Mouse (Mus musculus) kidney, postnatal 0 days (tissue): ENCODE data around the gene Lactb. TPM values are rescaled to one million over a fixed set of nuclear protein-coding genes. Genes with fewer than 3 reads are reported as not detected.

Experiments
- ATAC-seq: fragments of 200-750 bp; cut with Nextera tagmentation; replicated peaks from 2 replicates; pipeline ENCODE4 v1.8.0; 2017; ENCODE audit warnings: low read depth, moderate number of reproducible peaks, moderate TSS enrichment, moderate library complexity; ENCODE audit not compliant: low FRiP score
- DNase-seq: peaks from one replicate; pipeline ENCODE4 v3.0.0-alpha.2; 2016; ENCODE audit warnings: low spot score
- H3K27ac ChIP-seq: fragments of 300-500 bp; sonication (generic); 2 replicates; pipeline ENCODE4 v1.5.1; 2014; ENCODE audit warnings: mild to moderate bottlenecking
- H3K27me3 ChIP-seq: fragments of 300-500 bp; sonication (generic); 2 replicates; pipeline ENCODE4 v1.6.1; 2014; ENCODE audit warnings: low read length, mixed read lengths; ENCODE audit not compliant: insufficient read depth
- H3K36me3 ChIP-seq: fragments of 300-500 bp; sonication (generic); 2 replicates; pipeline ENCODE4 v1.6.1; 2014; ENCODE audit warnings: low read length, mixed read lengths; ENCODE audit not compliant: insufficient read depth
- H3K4me1 ChIP-seq: fragments of 300-500 bp; sonication (generic); replicated peaks from 2 replicates; pipeline ENCODE4 v1.6.1; 2014; ENCODE audit warnings: antibody characterized with exemption, low read length, mixed read lengths; ENCODE audit not compliant: insufficient read depth
- H3K4me2 ChIP-seq: fragments of 300-500 bp; sonication (generic); 2 replicates; pipeline ENCODE4 v1.6.1; 2014; ENCODE audit warnings: mild to moderate bottlenecking, low read length, moderate library complexity, mixed read lengths
- H3K4me3 ChIP-seq: fragments of 300-500 bp; sonication (generic); replicated peaks from 2 replicates; pipeline ENCODE4 v1.5.1; 2014; ENCODE audit warnings: low read depth, low read length
- H3K9ac ChIP-seq: fragments of 300-500 bp; sonication (generic); 2 replicates; pipeline ENCODE4 v1.6.1; 2014; ENCODE audit warnings: low read depth, low read length
- H3K9me3 ChIP-seq: fragments of 300-500 bp; sonication (generic); replicated peaks from 2 replicates; pipeline ENCODE4 v1.6.1; 2016; ENCODE audit warnings: low read length, inconsistent platforms, mixed read lengths
- CTCF ChIP-seq: IDR thresholded peaks from 2 replicates; pipeline ENCODE4 v1.5.1; 2016; ENCODE audit warnings: antibody characterized with exemption, low read depth, mild to moderate bottlenecking, moderate library complexity
- WGBS: fragments of 180-500 bp; shearing (Covaris S2); extraction: QIAGEN DNeasy Blood & Tissue Kit; methylation state at CpG from one replicate; pipeline ENCODE4 v1.1.7; 2014; 5-methylcytosine and 5-hydroxymethylcytosine counted together
- polyA plus RNA-seq: library from polyadenylated mRNA; unstranded; fragments of >200 nt; fragmentation: Nextera tagmentation; extraction: Ambion mirVana; gene quantifications from 2 replicates; pipeline ENCODE4 v1.2.1, GENCODE M21; 2015

Gene Lactb
- polyA plus RNA-seq, 1 experiment from 2014 or later = 33.6 TPM

- Histone ChIP-seq H3K9ac (no peak overlapping the region), H3K36me3 (no peaks in the 10 kb centered on the region), H3K9me3 (no peaks in the 10 kb centered on the region), H3K4me2 (no peak overlapping the region), H3K27me3 (no peaks in the 10 kb centered on the region), H3K4me3 (no peak overlapping the region), H3K27ac (no peak overlapping the region), H3K4me1 (no peaks in the 10 kb centered on the region)
- no peak for TF ChIP-seq CTCF
- WGBS = 90% methylated on average over 8 of the region's 8 CpGs
- DNase-seq (no peak), ATAC-seq (no peak)
These were observed 47.4 kb downstream of the Lactb start for GRCm38 (mm10) chr9:66927696-66928402.

GRCm38 (mm10) chr9:66925853-66926252, 49.4 kb downstream of the Lactb start:
- no peak for DNase-seq
- Histone ChIP-seq H3K4me1 (no peaks in the 10 kb centered on the region), H3K9ac (no peak overlapping the region), H3K27me3 (no peaks in the 10 kb centered on the region), H3K4me3 (no peak overlapping the region), H3K27ac (no peak overlapping the region), H3K4me2 (no peak overlapping the region), H3K36me3 (no peaks in the 10 kb centered on the region), H3K9me3 (no peaks in the 10 kb centered on the region)
- TF ChIP-seq CTCF = no peak
- no peak for ATAC-seq
- WGBS = 71% methylated on average over 3 of the region's 3 CpGs

DNA sequence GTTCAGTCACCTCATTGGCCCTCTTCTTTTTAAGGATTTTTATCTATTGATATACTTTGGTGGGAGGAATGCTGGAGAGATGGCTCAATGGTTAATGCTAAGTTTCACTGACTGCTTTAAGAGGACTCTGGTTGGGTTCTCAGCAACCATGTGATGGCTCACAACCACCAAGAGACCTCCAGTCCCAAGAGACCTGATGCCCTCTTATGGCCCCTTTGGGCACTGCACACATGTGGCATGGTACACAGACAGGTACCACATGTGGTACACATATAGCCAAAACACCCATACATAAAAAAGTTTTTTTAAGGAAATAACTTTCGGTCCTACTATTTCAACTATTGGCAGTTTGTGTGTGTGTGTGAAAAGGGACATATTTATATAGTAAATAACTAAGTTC, 53.2 kb downstream of the Lactb start:
- no peak for DNase-seq
- no peak overlapping the region for H3K4me2 ChIP-seq
- no peak overlapping the region for H3K4me3 ChIP-seq
- no peaks in the 10 kb centered on the region; the same call in none of the 2 replicates for H3K4me1 ChIP-seq
- H3K9me3 ChIP-seq = no peaks in the 10 kb centered on the region
- no peak overlapping the region for H3K27ac ChIP-seq
- no peaks in the 10 kb centered on the region for H3K36me3 ChIP-seq
- no peaks in the 10 kb centered on the region for H3K27me3 ChIP-seq
- no peak for ATAC-seq
- 97% methylated on average over 1 of the region's 1 CpGs for WGBS
- TF ChIP-seq CTCF = no peak
- no peak overlapping the region for H3K9ac ChIP-seq

GRCm38 (mm10) chr9:66920488-66921279, 54.6 kb downstream of the Lactb start:
- Histone ChIP-seq H3K4me1 (no peaks in the 10 kb centered on the region; the same call in none of the 2 replicates), H3K4me2 (peak overlapping the region; percentile 84; the same call in 1 of the 2 replicates), H3K9ac (no peak overlapping the region), H3K9me3 (no peaks in the 10 kb centered on the region), H3K36me3 (no peaks in the 10 kb centered on the region), H3K4me3 (0 out of 2 replicates have a peak overlapping the region, but pooled peaks have one; percentile 93), H3K27ac (no peak overlapping the region), H3K27me3 (no peaks in the 10 kb centered on the region)
- WGBS = 7% methylated on average over 6 of the region's 6 CpGs
- DNase-seq (no peak), ATAC-seq (no peak)
- peak; percentile 37; the same call in 1 of the 2 replicates for TF ChIP-seq CTCF

DNA sequence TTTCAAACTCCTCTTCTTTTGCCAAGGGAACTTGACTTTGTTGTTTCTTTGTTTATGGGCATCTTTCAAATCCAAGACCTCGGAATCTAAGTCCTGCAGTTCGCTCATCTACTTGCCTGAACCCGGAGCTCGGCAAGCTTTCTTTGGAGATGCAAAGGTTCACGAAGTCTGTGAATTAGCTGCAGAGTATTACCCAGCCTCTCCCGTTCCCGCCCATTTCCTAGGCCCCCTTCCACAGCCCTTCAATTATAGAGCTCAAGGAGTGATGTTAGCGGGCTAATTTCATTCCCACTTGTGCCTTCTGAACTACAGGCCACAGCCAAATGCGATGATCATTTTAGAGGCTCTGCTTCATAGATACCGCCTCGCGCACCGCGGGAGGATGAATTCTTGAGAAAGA, 55.3 kb downstream of the Lactb start:
- TF ChIP-seq CTCF = no peak
- peak overlapping the region; percentile 84 for H3K4me2 ChIP-seq
- peak overlapping the region; percentile 46; the same call in 1 of the 2 replicates for H3K9ac ChIP-seq
- no peak overlapping the region for H3K27ac ChIP-seq
- H3K27me3 ChIP-seq = no peaks in the 10 kb centered on the region
- H3K36me3 ChIP-seq = no peaks in the 10 kb centered on the region
- ATAC-seq (no peak), DNase-seq (peak; percentile 56)
- peak overlapping the region; percentile 93 for H3K4me3 ChIP-seq
- H3K4me1 ChIP-seq = no peaks in the 10 kb centered on the region; the same call in none of the 2 replicates
- no peaks in the 10 kb centered on the region for H3K9me3 ChIP-seq
- under 1% methylated on average over 14 of the region's 14 CpGs for WGBS

GRCm38 (mm10) chr9:66919382-66919971, 55.8 kb downstream of the Lactb start, which contains the start of gene Rab8b:
Gene Rab8b, minus strand, starts transcription at chr9:66919687.
- under 1% methylated on average over 48 of the region's 49 CpGs for WGBS
- H3K36me3 ChIP-seq = no peaks in the 10 kb centered on the region
- ATAC-seq (peak; percentile 98), DNase-seq (peak; percentile 98)
- peak within 1 kb of the TSS; percentile 93 for H3K4me3 ChIP-seq
- H3K9ac ChIP-seq = peak within 1 kb of the TSS; percentile 84
- H3K4me2 ChIP-seq = peak within 1 kb of the TSS; percentile 84
- H3K27me3 ChIP-seq = no peaks in the 10 kb centered on the region
- peak within 1 kb of the TSS; percentile 88 for H3K27ac ChIP-seq
- H3K4me1 ChIP-seq = no peaks in the 10 kb centered on the region; the same call in none of the 2 replicates
- no peaks in the 10 kb centered on the region for H3K9me3 ChIP-seq
- no peak for TF ChIP-seq CTCF
